8 mouse cellular contexts compared by ENCODE assay signal in the genomic region with DNA sequence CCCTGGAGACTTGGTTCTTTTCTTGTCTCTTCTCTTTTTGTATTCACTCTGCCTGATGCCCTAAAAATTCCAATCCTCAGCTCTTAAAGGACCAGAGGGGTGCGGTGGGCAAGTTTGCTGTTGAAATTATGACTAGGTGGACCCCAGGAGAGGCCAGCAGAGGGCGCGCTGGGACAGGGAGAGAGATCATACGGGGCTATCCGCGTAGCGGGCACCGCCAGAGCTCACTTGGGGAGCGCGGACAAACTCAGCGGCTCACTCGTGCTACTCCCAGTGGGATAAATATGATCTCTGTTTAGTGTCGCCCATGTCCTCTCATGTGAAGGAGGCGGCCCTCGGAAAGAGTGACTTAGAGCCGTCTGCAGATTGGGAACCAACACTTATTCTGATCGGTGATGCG. TPM values are rescaled to one million over a fixed set of nuclear protein-coding genes. Genes with fewer than 3 reads are reported as not detected.
A peak's percentile ranks its signal among the peaks of the same experiment; 100 is the strongest.
DNase-seq lines count a peak whose midpoint lies in the region; ATAC-seq and TF ChIP-seq lines count a peak whose summit lies in the region.

No protein-coding gene starts in this region.

- TF ChIP-seq POLR2A in MEL (IDR thresholded peaks at IDR 0.05; ENCODE audit: control insufficient read depth in 1 of 2, insufficient read depth in 1 of 2, low read depth in 1 of 2, low read length in 2 of 2, poor library complexity in 1 of 2) = no peak
- no peak for TF ChIP-seq POLR2A in cerebellum, adult 2 months (IDR thresholded peaks at IDR 0.05; ENCODE audit: borderline replicate concordance, insufficient read depth, low read length)

- TF ChIP-seq CTCF in MEL (IDR thresholded peaks at IDR 0.05 in 2 of 3, conservative IDR thresholded peaks at IDR 0.05 in 1 of 3; ENCODE audit: control insufficient read depth in 1 of 3, insufficient read depth in 1 of 3, low read depth in 2 of 3, low read length in 3 of 3, poor library complexity in 1 of 3, severe bottlenecking in 1 of 3) = peak; percentile 67 to 99 (median 99)
- TF ChIP-seq CTCF in cerebellum, adult 2 months (IDR thresholded peaks at IDR 0.05; ENCODE audit: borderline replicate concordance, insufficient read depth, low read depth, low read length) = peak; percentile 81
- peak; percentile 90 for TF ChIP-seq CTCF in forebrain, postnatal 0 days (IDR thresholded peaks at IDR 0.05; ENCODE audit: low read depth)

- no peaks in the 10 kb centered on the region for H3K9me3 ChIP-seq in MEL (replicated peaks; ENCODE audit: insufficient read depth, low read length)
- no peaks in the 10 kb centered on the region for H3K9me3 ChIP-seq in forebrain, postnatal 0 days (ENCODE audit: low read length)

- H3K4me2 ChIP-seq in forebrain, postnatal 0 days (ENCODE audit: low read depth) = peak overlapping the region; percentile 13; the same call in 1 of the 2 replicates

- H3K27me3 ChIP-seq in MEL (ENCODE audit: control insufficient read depth in 1 of 2, insufficient read depth in 2 of 2, low read length in 2 of 2) = peaks cover 0 to 2% of the 10 kb centered on the region in 2 experiments; a peak in 1 of 4 replicates
- no peaks in the 10 kb centered on the region for H3K27me3 ChIP-seq in cerebellum, adult 2 months (ENCODE audit: control insufficient read depth, insufficient read depth, low read length)
- H3K27me3 ChIP-seq in forebrain, postnatal 0 days (ENCODE audit: insufficient read depth, low read length) = no peaks in the 10 kb centered on the region

- H3K27ac ChIP-seq in MEL (ENCODE audit: control insufficient read depth, low read depth, low read length) = peak overlapping the region; percentile 42
- no peak overlapping the region for H3K27ac ChIP-seq in cerebellum, adult 2 months (ENCODE audit: insufficient read depth, low read length)
- no peak overlapping the region for H3K27ac ChIP-seq in forebrain, postnatal 0 days (ENCODE audit: low read depth, low read length)

- H3K36me3 ChIP-seq in MEL (ENCODE audit: control insufficient read depth in 1 of 2, insufficient read depth in 2 of 2, low read length in 2 of 2) = peaks cover 0 to 32% of the 10 kb centered on the region in 2 experiments; a peak in 2 of 4 replicates
- H3K36me3 ChIP-seq in forebrain, postnatal 0 days (ENCODE audit: insufficient read depth) = no peaks in the 10 kb centered on the region

- ATAC-seq in forebrain, postnatal 0 days = peak; percentile 74
- peak; percentile 61 to 69 for ATAC-seq in hematopoietic stem cell, adult 5-6 weeks (replicated peaks in 1 of 2; ENCODE audit: insufficient read depth in 1 of 2, low FRiP score in 2 of 2, low TSS enrichment in 1 of 2, low read depth in 1 of 2, poor library complexity in 2 of 2, severe bottlenecking in 2 of 2)

- peak overlapping the region; percentile 57 to 60 for H3K4me3 ChIP-seq in MEL (ENCODE audit: control insufficient read depth in 1 of 2, insufficient read depth in 1 of 2, low read depth in 2 of 2, low read length in 2 of 2)
- H3K4me3 ChIP-seq in cerebellum, adult 2 months (replicated peaks; ENCODE audit: insufficient read depth, low read depth, low read length) = no peak overlapping the region
- no peak overlapping the region for H3K4me3 ChIP-seq in forebrain, postnatal 0 days (ENCODE audit: low read depth, low read length)

- peaks cover 9 to 34% of the 10 kb centered on the region in 2 experiments; a peak in 3 of 4 replicates for H3K4me1 ChIP-seq in MEL (ENCODE audit: control insufficient read depth in 1 of 2, insufficient read depth in 2 of 2, low read length in 2 of 2)
- H3K4me1 ChIP-seq in cerebellum, adult 2 months (ENCODE audit: control insufficient read depth, insufficient read depth, low read length) = no peaks in the 10 kb centered on the region
- H3K4me1 ChIP-seq in forebrain, postnatal 0 days (ENCODE audit: insufficient read depth) = peaks cover 8% of the 10 kb centered on the region

- TF ChIP-seq EP300 in MEL (IDR thresholded peaks at IDR 0.05; ENCODE audit: low read depth in 1 of 2, low read length in 2 of 2) = no peak; a peak in 1 of 4 replicates

- under 1% methylated on average over 18 of the region's 18 CpGs for WGBS in cerebellum, adult 2 months
- WGBS in forebrain, postnatal 0 days = 1% methylated on average over 18 of the region's 18 CpGs

- peak; percentile 96 for DNase-seq in MEL (ENCODE audit: low read depth, low spot score)
- DNase-seq in cerebellum, adult 2 months = peak; percentile 81 to 91
- peak; percentile 91 for DNase-seq in forebrain, postnatal 0 days
- peak; percentile 82 for DNase-seq in layer of hippocampus, adult 9-10 months (ENCODE audit: low spot score)
- DNase-seq in lung, postnatal 14 days = peak; percentile 98
- peak; percentile 71 for DNase-seq in retina, adult 2 months (ENCODE audit: low read depth, low spot score)
- DNase-seq in thymus, postnatal 36 days = peak; percentile 89 to 93

- TF ChIP-seq RAD21 in MEL (IDR thresholded peaks at IDR 0.05; ENCODE audit: low read depth, low read length) = peak; percentile 93

- peak overlapping the region; percentile 60 for H3K9ac ChIP-seq in MEL (ENCODE audit: control insufficient read depth, low read depth, low read length, poor library complexity, severe bottlenecking)
- H3K9ac ChIP-seq in forebrain, postnatal 0 days = no peak overlapping the region

- H3K79me2 ChIP-seq in MEL (ENCODE audit: control insufficient read depth, insufficient read depth, low read length, poor library complexity) = no peaks in the 10 kb centered on the region

TF ChIP-seq in MEL, 35 proteins besides CTCF, POLR2A, EP300 and RAD21:
- peak; percentile 74 for TF ChIP-seq SIN3A (IDR thresholded peaks at IDR 0.05; ENCODE audit: low read length)
- TF ChIP-seq HCFC1 (IDR thresholded peaks at IDR 0.05; ENCODE audit: low read depth, low read length) = peak; percentile 54; the same call in 1 of the 2 replicates
- TF ChIP-seq ZNF384 (IDR thresholded peaks at IDR 0.05; ENCODE audit: low read depth, low read length) = peak; percentile 41; the same call in 1 of the 2 replicates
- TF ChIP-seq SMC3 (IDR thresholded peaks at IDR 0.05; ENCODE audit: low read depth, low read length) = peak; percentile 87
- TF ChIP-seq ZC3H11A (IDR thresholded peaks at IDR 0.05; ENCODE audit: low read depth, low read length) = peak; percentile 86
- peak; percentile 88 for TF ChIP-seq MAZ (IDR thresholded peaks at IDR 0.05; ENCODE audit: low read depth, low read length)
- TF ChIP-seq TCF12 (IDR thresholded peaks at IDR 0.05; ENCODE audit: low read depth, low read length) = 0 out of 2 replicates have a peak, but pooled peaks have one; percentile 17
- TF ChIP-seq POLR2AphosphoS5 (IDR thresholded peaks at IDR 0.05; ENCODE audit: borderline replicate concordance, low read depth, low read length) = no peak
- TF ChIP-seq ETS1 (IDR thresholded peaks at IDR 0.05; ENCODE audit: low read depth, low read length) = no peak
- peak; percentile 55 for TF ChIP-seq MXI1 (IDR thresholded peaks at IDR 0.05; ENCODE audit: low read depth, low read length)

RNA-seq across cellular contexts. Expression of a gene that starts 1.4 kb away (rescaled TPM):
- 0.33 and 0.50 TPM in 2 replicates for total RNA-seq in MEL (2012; rRNA removed)
- under 1 TPM in 1 of 2 experiments, not detected in 1; 0.92 TPM for polyA plus RNA-seq in MEL (2012; ENCODE audit: insufficient read depth in 1 of 2, insufficient read length in 2 of 2, low read depth in 1 of 2, low replicate concordance in 2 of 2, missing spikeins in 1 of 2)
- 16.5 and 16.8 TPM in 2 replicates for polyA plus RNA-seq in cerebellum, adult 2 months (2012; rRNA removed)
- total RNA-seq in forebrain, postnatal 0 days (2014; rRNA removed) = 7.8 and 22.8 TPM in 2 replicates
- 1.5 and 2.5 TPM in 2 replicates for polyA plus RNA-seq in forebrain, postnatal 0 days (2015; fragmentation: Nextera tagmentation; extraction: Ambion mirVana)
- 0.60 TPM in 1 of 2 replicates, not detected in the other for total RNA-seq in hematopoietic stem cell, adult 5-6 weeks (2017)

RNA-seq across cellular contexts. Expression of a gene that starts 12.4 kb away (rescaled TPM):
- total RNA-seq in MEL (2012; rRNA removed) = 1,428 and 1,539 TPM in 2 replicates
- polyA plus RNA-seq in MEL (2012; ENCODE audit: insufficient read depth in 1 of 2, insufficient read length in 2 of 2, low read depth in 1 of 2, low replicate concordance in 2 of 2, missing spikeins in 1 of 2) = 1,000 to 10,000 TPM; 1,272 to 3,185 TPM
- 514 and 533 TPM in 2 replicates for polyA plus RNA-seq in cerebellum, adult 2 months (2012; rRNA removed)
- total RNA-seq in forebrain, postnatal 0 days (2014; rRNA removed) = 489 and 520 TPM in 2 replicates
- 1,306 and 1,372 TPM in 2 replicates for polyA plus RNA-seq in forebrain, postnatal 0 days (2015; fragmentation: Nextera tagmentation; extraction: Ambion mirVana)
- 553 and 938 TPM in 2 replicates for total RNA-seq in hematopoietic stem cell, adult 5-6 weeks (2017)

RNA-seq across cellular contexts. Expression of a gene that starts 13.8 kb away (rescaled TPM):
- 0.12 TPM in 1 of 2 replicates, not detected in the other for total RNA-seq in MEL (2012; rRNA removed)
- under 1 TPM in 1 of 2 experiments, not detected in 1; 0.19 TPM for polyA plus RNA-seq in MEL (2012; ENCODE audit: insufficient read depth in 1 of 2, insufficient read length in 2 of 2, low read depth in 1 of 2, low replicate concordance in 2 of 2, missing spikeins in 1 of 2)
- polyA plus RNA-seq in cerebellum, adult 2 months (2012; rRNA removed) = 5.9 and 7.2 TPM in 2 replicates
- total RNA-seq in forebrain, postnatal 0 days (2014; rRNA removed) = 4.1 and 7.8 TPM in 2 replicates
- 3.5 and 3.9 TPM in 2 replicates for polyA plus RNA-seq in forebrain, postnatal 0 days (2015; fragmentation: Nextera tagmentation; extraction: Ambion mirVana)
- not detected in 2 replicates for total RNA-seq in hematopoietic stem cell, adult 5-6 weeks (2017)

RNA-seq across cellular contexts. Expression of a gene that starts 20.5 kb away (rescaled TPM):
- total RNA-seq in MEL (2012; rRNA removed) = 64.5 and 78.0 TPM in 2 replicates
- polyA plus RNA-seq in MEL (2012; ENCODE audit: insufficient read depth in 1 of 2, insufficient read length in 2 of 2, low read depth in 1 of 2, low replicate concordance in 2 of 2, missing spikeins in 1 of 2) = 100 to 1,000 TPM in 1 of 2 experiments, not detected in 1; 113 TPM
- polyA plus RNA-seq in cerebellum, adult 2 months (2012; rRNA removed) = 78.9 and 87.5 TPM in 2 replicates
- 44.4 and 48.0 TPM in 2 replicates for total RNA-seq in forebrain, postnatal 0 days (2014; rRNA removed)
- 64.9 and 67.1 TPM in 2 replicates for polyA plus RNA-seq in forebrain, postnatal 0 days (2015; fragmentation: Nextera tagmentation; extraction: Ambion mirVana)
- total RNA-seq in hematopoietic stem cell, adult 5-6 weeks (2017) = 37.0 and 64.9 TPM in 2 replicates

RNA-seq across cellular contexts. Expression of a gene that starts 30.4 kb away (rescaled TPM):
- 0.26 and 0.31 TPM in 2 replicates for total RNA-seq in MEL (2012; rRNA removed)
- polyA plus RNA-seq in MEL (2012; ENCODE audit: insufficient read depth in 1 of 2, insufficient read length in 2 of 2, low read depth in 1 of 2, low replicate concordance in 2 of 2, missing spikeins in 1 of 2) = under 1 TPM in 1 of 2 experiments, not detected in 1; 0.36 TPM
- polyA plus RNA-seq in cerebellum, adult 2 months (2012; rRNA removed) = 0.33 TPM in 1 of 2 replicates, not detected in the other
- total RNA-seq in forebrain, postnatal 0 days (2014; rRNA removed) = not detected in 2 replicates
- polyA plus RNA-seq in forebrain, postnatal 0 days (2015; fragmentation: Nextera tagmentation; extraction: Ambion mirVana) = 0.34 and 0.42 TPM in 2 replicates
- 0.31 and 6.3 TPM in 2 replicates for total RNA-seq in hematopoietic stem cell, adult 5-6 weeks (2017)

Comparison
In these comparisons a context has a peak if more than half of its experiments do, and no peak if none do; other contexts are left out.
1. H3K4me3 ChIP-seq: peak in MEL (2 of 2); none in cerebellum, adult 2 months (single experiment) and forebrain, postnatal 0 days (single experiment).
2. Peak in every context shown above with its lines, with median percentiles within 50 percentile points of each other: DNase-seq and CTCF ChIP-seq.